Mouse (Mus musculus): Measurements from ENCODE around the gene Col16a1. TPM values are rescaled to one million over a fixed set of nuclear protein-coding genes. Genes with fewer than 3 reads are reported as not detected.

Col16a1 gene
- 0.50 TPM for polyA plus RNA-seq (2017; shearing (Covaris generic))

GRCm38 (mm10) chr4:130047331-130048202, at the start of gene Col16a1:
Gene Col16a1, plus strand, starts transcription at chr4:130047840.

GRCm38 (mm10) chr4:130102111-130102651, 54.5 kb downstream of the Col16a1 start, which contains the start of gene Pef1:
Gene Pef1, plus strand, starts transcription at chr4:130102558.

GRCm38 (mm10) chr4:130139214-130139492, 91.5 kb downstream of the Col16a1 start, which contains the start of gene Hcrtr1:
Gene Hcrtr1, minus strand, starts transcription at chr4:130139359.

Other genes with a start within 250 kb of the Col16a1 start
- 663 TPM for gene Ptp4a2, start 236.6 kb upstream of the Col16a1 start, polyA plus RNA-seq (2017; shearing (Covaris generic))
- gene Spocd1, start 118.6 kb upstream of the Col16a1 start, polyA plus RNA-seq (2017; shearing (Covaris generic)): not detected
- not detected for gene Adgrb2, start 63.0 kb upstream of the Col16a1 start, polyA plus RNA-seq (2017; shearing (Covaris generic))
- 41.5 TPM for gene Pef1, start 54.7 kb downstream of the Col16a1 start, polyA plus RNA-seq (2017; shearing (Covaris generic))
- not detected for gene Hcrtr1, start 91.5 kb downstream of the Col16a1 start, polyA plus RNA-seq (2017; shearing (Covaris generic))
- gene Tinagl1, start 127.3 kb downstream of the Col16a1 start, polyA plus RNA-seq (2017; shearing (Covaris generic)): not detected
- gene Gm853, start 174.6 kb downstream of the Col16a1 start, polyA plus RNA-seq (2017; shearing (Covaris generic)): not detected
- not detected for gene Serinc2, start 231.4 kb downstream of the Col16a1 start, polyA plus RNA-seq (2017; shearing (Covaris generic))

All from effector memory CD4-positive, alpha-beta T cell, adult 5 months (primary cell).